Mouse (Mus musculus): ENCODE measurements at regions not wholly inside any gene's neighbourhood (a gene's known extent, or its start where the extent isn't known, plus 50 kb on each side); places are given as distances from the start of the nearest gene placed in this dataset.
A peak's percentile ranks its signal among the peaks of the same experiment; 100 is the strongest.

- no peak overlapping the region for H3K27ac ChIP-seq (ENCODE audit: low read length)
- no peaks in the 10 kb centered on the region for H3K4me1 ChIP-seq (replicated peaks; ENCODE audit: control insufficient read depth, insufficient read depth, low read length)
- ATAC-seq, result no peak
- H3K36me3 ChIP-seq (ENCODE audit: control insufficient read depth, insufficient read depth), result no peaks in the 10 kb centered on the region
- 86% methylated on average over 7 of the region's 7 CpGs for WGBS
- H3K9ac ChIP-seq (replicated peaks; ENCODE audit: low read depth, low read length), result no peak overlapping the region
- no peak overlapping the region for H3K4me2 ChIP-seq (ENCODE audit: low read length)
- no peak overlapping the region for H3K4me3 ChIP-seq (replicated peaks; ENCODE audit: low read length)
- no peaks in the 10 kb centered on the region for H3K27me3 ChIP-seq (replicated peaks; ENCODE audit: control insufficient read depth, insufficient read depth, low read length)
- no peaks in the 10 kb centered on the region for H3K9me3 ChIP-seq (ENCODE audit: control insufficient read depth, low read length)
Measured at GRCm38 (mm10) chr8:35971082-35971481, 205.5 kb downstream of the Gm19410 start.

GRCm38 (mm10) chr8:35974323-35975029 is 208.9 kb downstream of the Gm19410 start:
- ATAC-seq, result no peak
- H3K9me3 ChIP-seq (ENCODE audit: control insufficient read depth, low read length), result no peaks in the 10 kb centered on the region
- H3K36me3 ChIP-seq (ENCODE audit: control insufficient read depth, insufficient read depth), result no peaks in the 10 kb centered on the region
- no peak overlapping the region for H3K4me2 ChIP-seq (ENCODE audit: low read length)
- 45% methylated on average over 10 of the region's 10 CpGs for WGBS
- no peak overlapping the region for H3K4me3 ChIP-seq (replicated peaks; ENCODE audit: low read length)
- no peaks in the 10 kb centered on the region for H3K4me1 ChIP-seq (replicated peaks; ENCODE audit: control insufficient read depth, insufficient read depth, low read length)
- H3K9ac ChIP-seq (replicated peaks; ENCODE audit: low read depth, low read length), result no peak overlapping the region
- no peak overlapping the region for H3K27ac ChIP-seq (ENCODE audit: low read length)
- H3K27me3 ChIP-seq (replicated peaks; ENCODE audit: control insufficient read depth, insufficient read depth, low read length), result no peaks in the 10 kb centered on the region

GRCm38 (mm10) chr8:35979638-35980255 is 214.2 kb downstream of the Gm19410 start:
- H3K27ac ChIP-seq (ENCODE audit: low read length), result no peak overlapping the region; the same call in 1 of the 2 replicates
- ATAC-seq, result peak; percentile 78
- no peaks in the 10 kb centered on the region for H3K36me3 ChIP-seq (ENCODE audit: control insufficient read depth, insufficient read depth)
- H3K9ac ChIP-seq (replicated peaks; ENCODE audit: low read depth, low read length), result no peak overlapping the region
- no peak overlapping the region for H3K4me2 ChIP-seq (ENCODE audit: low read length)
- WGBS, result 45% methylated on average over 9 of the region's 9 CpGs
- peaks cover 8% of the 10 kb centered on the region for H3K4me1 ChIP-seq (replicated peaks; ENCODE audit: control insufficient read depth, insufficient read depth, low read length)
- H3K27me3 ChIP-seq (replicated peaks; ENCODE audit: control insufficient read depth, insufficient read depth, low read length), result no peaks in the 10 kb centered on the region
- no peak overlapping the region for H3K4me3 ChIP-seq (replicated peaks; ENCODE audit: low read length)
- H3K9me3 ChIP-seq (ENCODE audit: control insufficient read depth, low read length), result no peaks in the 10 kb centered on the region

- Histone ChIP-seq H3K36me3 (ENCODE audit: control insufficient read depth, insufficient read depth) (no peaks in the 10 kb centered on the region), H3K27me3 (replicated peaks; ENCODE audit: control insufficient read depth, insufficient read depth, low read length) (no peaks in the 10 kb centered on the region), H3K4me1 (replicated peaks; ENCODE audit: control insufficient read depth, insufficient read depth, low read length) (peaks cover 16% of the 10 kb centered on the region), H3K27ac (ENCODE audit: low read length) (no peak overlapping the region), H3K4me3 (replicated peaks; ENCODE audit: low read length) (no peak overlapping the region), H3K4me2 (ENCODE audit: low read length) (no peak overlapping the region), H3K9me3 (ENCODE audit: control insufficient read depth, low read length) (no peaks in the 10 kb centered on the region), H3K9ac (replicated peaks; ENCODE audit: low read depth, low read length) (no peak overlapping the region)
- 37% methylated on average over 2 of the region's 2 CpGs for WGBS
- no peak for ATAC-seq
Measured at GRCm38 (mm10) chr8:35983083-35983482, 217.5 kb downstream of the Gm19410 start.

- no peak overlapping the region for H3K4me3 ChIP-seq (replicated peaks; ENCODE audit: low read length)
- H3K4me1 ChIP-seq (replicated peaks; ENCODE audit: control insufficient read depth, insufficient read depth, low read length), result peaks cover 11% of the 10 kb centered on the region
- H3K27ac ChIP-seq (ENCODE audit: low read length), result peak overlapping the region; percentile 38
- no peaks in the 10 kb centered on the region for H3K27me3 ChIP-seq (replicated peaks; ENCODE audit: control insufficient read depth, insufficient read depth, low read length)
- peak; percentile 86 for ATAC-seq
- no peak overlapping the region for H3K4me2 ChIP-seq (ENCODE audit: low read length)
- no peaks in the 10 kb centered on the region for H3K36me3 ChIP-seq (ENCODE audit: control insufficient read depth, insufficient read depth)
- no peak overlapping the region for H3K9ac ChIP-seq (replicated peaks; ENCODE audit: low read depth, low read length)
- no peaks in the 10 kb centered on the region for H3K9me3 ChIP-seq (ENCODE audit: control insufficient read depth, low read length)
- 9% methylated on average over 5 of the region's 5 CpGs for WGBS
Measured at GRCm38 (mm10) chr8:35985152-35985689, 219.6 kb downstream of the Gm19410 start.

GRCm38 (mm10) chr8:35987327-35987726 is 221.7 kb downstream of the Gm19410 start:
- H3K9me3 ChIP-seq (ENCODE audit: control insufficient read depth, low read length), result no peaks in the 10 kb centered on the region
- H3K36me3 ChIP-seq (ENCODE audit: control insufficient read depth, insufficient read depth), result no peaks in the 10 kb centered on the region
- H3K9ac ChIP-seq (replicated peaks; ENCODE audit: low read depth, low read length), result no peak overlapping the region
- H3K27ac ChIP-seq (ENCODE audit: low read length), result no peak overlapping the region
- no peak overlapping the region for H3K4me3 ChIP-seq (replicated peaks; ENCODE audit: low read length)
- ATAC-seq, result no peak
- no peaks in the 10 kb centered on the region for H3K27me3 ChIP-seq (replicated peaks; ENCODE audit: control insufficient read depth, insufficient read depth, low read length)
- WGBS, result 56% methylated on average over 5 of the region's 5 CpGs
- no peak overlapping the region for H3K4me2 ChIP-seq (ENCODE audit: low read length)
- peaks cover 15% of the 10 kb centered on the region for H3K4me1 ChIP-seq (replicated peaks; ENCODE audit: control insufficient read depth, insufficient read depth, low read length)

- H3K9me3 ChIP-seq (ENCODE audit: control insufficient read depth, low read length), result no peaks in the 10 kb centered on the region
- H3K27ac ChIP-seq (ENCODE audit: low read length), result peak overlapping the region; percentile 30; the same call in 1 of the 2 replicates
- no peaks in the 10 kb centered on the region for H3K36me3 ChIP-seq (ENCODE audit: control insufficient read depth, insufficient read depth)
- H3K4me3 ChIP-seq (replicated peaks; ENCODE audit: low read length), result no peak overlapping the region
- 54% methylated on average over 5 of the region's 5 CpGs for WGBS
- H3K9ac ChIP-seq (replicated peaks; ENCODE audit: low read depth, low read length), result no peak overlapping the region
- H3K4me1 ChIP-seq (replicated peaks; ENCODE audit: control insufficient read depth, insufficient read depth, low read length), result peaks cover 4% of the 10 kb centered on the region; the same call in 1 of the 2 replicates
- no peaks in the 10 kb centered on the region for H3K27me3 ChIP-seq (replicated peaks; ENCODE audit: control insufficient read depth, insufficient read depth, low read length)
- peak; percentile 71 for ATAC-seq
- H3K4me2 ChIP-seq (ENCODE audit: low read length), result no peak overlapping the region
Measured at GRCm38 (mm10) chr8:35991013-35991412, 225.4 kb downstream of the Gm19410 start.

- Histone ChIP-seq H3K36me3 (ENCODE audit: control insufficient read depth, insufficient read depth) (no peaks in the 10 kb centered on the region), H3K27ac (ENCODE audit: low read length) (no peak overlapping the region), H3K4me1 (replicated peaks; ENCODE audit: control insufficient read depth, insufficient read depth, low read length) (peaks cover 4% of the 10 kb centered on the region; the same call in 1 of the 2 replicates), H3K4me2 (ENCODE audit: low read length) (no peak overlapping the region), H3K27me3 (replicated peaks; ENCODE audit: control insufficient read depth, insufficient read depth, low read length) (no peaks in the 10 kb centered on the region), H3K9ac (replicated peaks; ENCODE audit: low read depth, low read length) (no peak overlapping the region), H3K4me3 (replicated peaks; ENCODE audit: low read length) (no peak overlapping the region), H3K9me3 (ENCODE audit: control insufficient read depth, low read length) (no peaks in the 10 kb centered on the region)
- ATAC-seq, result no peak
- WGBS, result 87% methylated on average over 9 of the region's 9 CpGs
Measured at GRCm38 (mm10) chr8:35991936-35992603, 226.5 kb downstream of the Gm19410 start.

- no peak overlapping the region for H3K4me3 ChIP-seq (replicated peaks; ENCODE audit: low read length)
- H3K27ac ChIP-seq (ENCODE audit: low read length), result no peak overlapping the region
- no peak overlapping the region for H3K4me2 ChIP-seq (ENCODE audit: low read length)
- H3K9ac ChIP-seq (replicated peaks; ENCODE audit: low read depth, low read length), result no peak overlapping the region
- 77% methylated on average over 6 of the region's 6 CpGs for WGBS
- H3K4me1 ChIP-seq (replicated peaks; ENCODE audit: control insufficient read depth, insufficient read depth, low read length), result peaks cover 4% of the 10 kb centered on the region; the same call in 1 of the 2 replicates
- no peaks in the 10 kb centered on the region for H3K9me3 ChIP-seq (ENCODE audit: control insufficient read depth, low read length)
- ATAC-seq, result no peak
- H3K36me3 ChIP-seq (ENCODE audit: control insufficient read depth, insufficient read depth), result no peaks in the 10 kb centered on the region
- no peaks in the 10 kb centered on the region for H3K27me3 ChIP-seq (replicated peaks; ENCODE audit: control insufficient read depth, insufficient read depth, low read length)
Measured at GRCm38 (mm10) chr8:35996330-35997077, 230.9 kb downstream of the Gm19410 start.

Data from forebrain, embryonic 16.5 days (tissue).